Mouse (Mus musculus) lung, adult 2 months (tissue): ENCODE data around the gene Gtf3c1.

Experiments used
- CTCF ChIP-seq: fragments of 200-500 bp; IDR thresholded peaks from 2 replicates; pipeline ENCODE4 v1.5.1; 2011; ENCODE audit warnings: mild to moderate bottlenecking, low read length, control low read depth; ENCODE audit not compliant: insufficient read depth
- POLR2A ChIP-seq: fragments of 200-500 bp; IDR thresholded peaks from 2 replicates; pipeline ENCODE4 v1.6.1; 2011; ENCODE audit warnings: low read depth, mild to moderate bottlenecking, control low read depth, low read length, borderline replicate concordance; ENCODE audit errors: extremely low read depth

GRCm38 (mm10) chr7:125643880-125644279, 63.7 kb downstream of the Gtf3c1 start:
- TF ChIP-seq CTCF (no peak), POLR2A (no peak)
